ENCODE assay signal across 10 mouse cellular contexts in the genomic region with DNA sequence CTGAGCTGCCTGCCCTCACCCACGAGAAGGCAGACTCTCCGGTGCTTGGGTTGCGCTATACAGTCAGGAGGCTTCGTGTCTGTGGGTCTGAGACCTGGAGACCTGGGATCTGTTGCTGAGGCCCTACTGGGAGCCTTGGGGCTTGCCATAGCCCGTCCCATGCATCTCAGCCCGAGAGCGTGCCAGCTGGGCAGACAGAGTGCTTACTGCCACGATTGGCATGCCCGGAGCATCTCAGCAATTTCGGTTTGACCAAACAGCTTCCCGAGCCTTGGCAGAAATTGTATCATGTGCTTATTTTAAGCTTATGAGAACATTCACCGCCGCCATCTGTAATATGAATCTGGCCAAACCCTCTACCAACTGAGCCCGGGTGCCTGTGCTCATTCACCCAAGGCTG. TPM values are rescaled to one million over a fixed set of nuclear protein-coding genes. Genes with fewer than 3 reads are reported as not detected.
DNase-seq lines count a peak whose midpoint lies in the region; ATAC-seq and TF ChIP-seq lines count a peak whose summit lies in the region.
"Had no signal": no experiment of that assay in that cellular context is flagged by ENCODE, and none has a peak within 500 bp of the region (broad histone marks: within the 10 kb centered on the region; RNA-seq: fewer than 3 reads in every experiment).

No protein-coding gene starts in this region.

- no peak for TF ChIP-seq CTCF in heart, adult 2 months (IDR thresholded peaks at IDR 0.05)

- DNase-seq in heart, adult 2 months = peak; percentile 62 to 81
- DNase-seq in gastrocnemius, adult 8-10 months (ENCODE audit: low spot score in 2 of 2) = peak; percentile 62 to 85
- DNase-seq in limb, embryonic 10.5 days (ENCODE audit: low spot score) = no peak
- DNase-seq in embryo, embryonic 9.5 days (ENCODE audit: extremely low spot score) = no peak
- DNase-seq in urinary bladder, postnatal 25 days (ENCODE audit: low spot score) = no peak

- no peak for TF ChIP-seq EP300 in heart, adult 2 months (IDR thresholded peaks at IDR 0.05; ENCODE audit: insufficient read depth, low read depth, low read length)

- peak overlapping the region; percentile 41 for H3K9ac ChIP-seq in heart, adult 2 months (ENCODE audit: low read depth, low read length)
- H3K9ac ChIP-seq in heart, embryonic 12.5 days = no peak overlapping the region; the same call in 1 of the 2 replicates
- no peak overlapping the region for H3K9ac ChIP-seq in kidney, embryonic 15.5 days
- H3K9ac ChIP-seq: hindbrain, embryonic 15.5 days; lung, embryonic 14.5 days had no signal

- no peaks in the 10 kb centered on the region for H3K36me3 ChIP-seq in heart, adult 2 months (ENCODE audit: control insufficient read depth, insufficient read depth, low read length)
- H3K36me3 ChIP-seq in heart, embryonic 12.5 days = no peaks in the 10 kb centered on the region
- H3K36me3 ChIP-seq in limb, embryonic 10.5 days = no peaks in the 10 kb centered on the region
- no peaks in the 10 kb centered on the region for H3K36me3 ChIP-seq in kidney, embryonic 15.5 days
- H3K36me3 ChIP-seq: hindbrain, embryonic 15.5 days had no signal

- intact Hi-C loops in heart, adult 2 months (cut with DNase I) = no loop called here

- no peak overlapping the region for H3K4me2 ChIP-seq in heart, embryonic 12.5 days
- no peak overlapping the region for H3K4me2 ChIP-seq in kidney, embryonic 15.5 days
- H3K4me2 ChIP-seq: hindbrain, embryonic 15.5 days; lung, embryonic 14.5 days had no signal

- no peak for TF ChIP-seq POLR2A in heart, adult 2 months (IDR thresholded peaks at IDR 0.05; ENCODE audit: insufficient read depth, low read depth, low read length)

- peak overlapping the region; percentile 93 for H3K27ac ChIP-seq in heart, adult 2 months
- no peak overlapping the region for H3K27ac ChIP-seq in heart, embryonic 12.5 days (ENCODE audit: poor library complexity, severe bottlenecking)
- peak overlapping the region; percentile 92 for H3K27ac ChIP-seq in brown adipose tissue, adult 24 weeks (replicated peaks; ENCODE audit: low read depth, low read length)
- H3K27ac ChIP-seq in limb, embryonic 10.5 days = peak overlapping the region; percentile 56; the same call in 1 of the 2 replicates
- no peak overlapping the region for H3K27ac ChIP-seq in kidney, embryonic 15.5 days
- H3K27ac ChIP-seq: hindbrain, embryonic 15.5 days had no signal

- H3K79me2 ChIP-seq in heart, adult 2 months (replicated peaks; ENCODE audit: control insufficient read depth, insufficient read depth, low read length) = no peaks in the 10 kb centered on the region

- ATAC-seq in heart, embryonic 12.5 days (ENCODE audit: insufficient number of reproducible peaks, low FRiP score) = no peak
- ATAC-seq in kidney, embryonic 15.5 days (replicated peaks; ENCODE audit: low FRiP score) = no peak

- no peaks in the 10 kb centered on the region for H3K27me3 ChIP-seq in heart, adult 2 months (ENCODE audit: control insufficient read depth, insufficient read depth, low read length)
- H3K27me3 ChIP-seq in heart, embryonic 12.5 days (replicated peaks) = 0 out of 2 replicates have a peak, but pooled peaks cover 4% of the 10 kb centered on the region
- H3K27me3 ChIP-seq in limb, embryonic 10.5 days (ENCODE audit: low read depth, poor library complexity, severe bottlenecking) = no peaks in the 10 kb centered on the region
- H3K27me3 ChIP-seq in kidney, embryonic 15.5 days = peaks cover 20% of the 10 kb centered on the region
- H3K27me3 ChIP-seq: hindbrain, embryonic 15.5 days had no signal

- H3K9me3 ChIP-seq in heart, embryonic 12.5 days (replicated peaks) = no peaks in the 10 kb centered on the region
- H3K9me3 ChIP-seq in limb, embryonic 10.5 days (replicated peaks) = no peaks in the 10 kb centered on the region
- H3K9me3 ChIP-seq in kidney, embryonic 15.5 days (replicated peaks) = no peaks in the 10 kb centered on the region
- H3K9me3 ChIP-seq: hindbrain, embryonic 15.5 days had no signal

- peaks cover 12% of the 10 kb centered on the region; the same call in 1 of the 2 replicates for H3K4me1 ChIP-seq in heart, adult 2 months (ENCODE audit: control insufficient read depth, insufficient read depth, low read length)
- H3K4me1 ChIP-seq in heart, embryonic 12.5 days (replicated peaks) = peaks cover 39% of the 10 kb centered on the region
- peaks cover 13% of the 10 kb centered on the region for H3K4me1 ChIP-seq in brown adipose tissue, adult 24 weeks (ENCODE audit: control insufficient read depth, insufficient read depth, insufficient read length, low read length)
- peaks cover 57% of the 10 kb centered on the region for H3K4me1 ChIP-seq in limb, embryonic 10.5 days
- peaks cover 44% of the 10 kb centered on the region for H3K4me1 ChIP-seq in kidney, embryonic 15.5 days

- 62% methylated on average over 14 of the region's 14 CpGs for WGBS in heart, adult 2 months
- 91% methylated on average over 14 of the region's 14 CpGs for WGBS in heart, embryonic 12.5 days
- WGBS in limb, embryonic 10.5 days = 92% methylated on average over 14 of the region's 14 CpGs
- 87% methylated on average over 14 of the region's 14 CpGs for WGBS in kidney, embryonic 15.5 days

- no peak overlapping the region for H3K4me3 ChIP-seq in heart, adult 2 months
- H3K4me3 ChIP-seq in heart, embryonic 12.5 days = no peak overlapping the region
- H3K4me3 ChIP-seq in brown adipose tissue, adult 24 weeks (ENCODE audit: insufficient read depth, low read depth, low read length) = no peak overlapping the region
- no peak overlapping the region for H3K4me3 ChIP-seq in limb, embryonic 10.5 days
- no peak overlapping the region for H3K4me3 ChIP-seq in kidney, embryonic 15.5 days (replicated peaks)
- H3K4me3 ChIP-seq: hindbrain, embryonic 15.5 days had no signal

RNA-seq across cellular contexts. Expression of a gene that starts 13.3 kb away (rescaled TPM):
- 1 to 10 TPM; 4.1 to 5.6 TPM for total RNA-seq in heart, adult 2 months (2021)
- 8.2 and 10.1 TPM in 2 replicates for polyA plus RNA-seq in heart, adult 2 months (2012; rRNA removed)
- 0.18 and 0.31 TPM in 2 replicates for polyA plus RNA-seq in heart, embryonic 12.5 days (2016; fragmentation: Nextera tagmentation; extraction: Ambion mirVana)
- polyA plus RNA-seq in brown adipose tissue, adult 24 weeks (2012; ENCODE audit: insufficient read depth, insufficient read length, missing spikeins) = 0.44 TPM in 1 of 2 replicates, not detected in the other
- total RNA-seq in gastrocnemius, adult 8-10 months (2022) = 10 to 100 TPM; 24.6 to 33.6 (median 29.1) TPM
- polyA plus RNA-seq in limb, embryonic 10.5 days (2016; fragmentation: Nextera tagmentation; extraction: Ambion mirVana) = not detected in 2 replicates
- polyA plus RNA-seq in kidney, embryonic 15.5 days (2015; fragmentation: Nextera tagmentation; extraction: Ambion mirVana) = 0.10 and 0.27 TPM in 2 replicates
- polyA plus RNA-seq: lung, embryonic 14.5 days had no signal

RNA-seq across cellular contexts. Expression of a gene that starts 20.5 kb away (rescaled TPM):
- total RNA-seq in heart, adult 2 months (2021) = 100 to 1,000 TPM; 296 to 343 TPM
- 288 and 395 TPM in 2 replicates for polyA plus RNA-seq in heart, adult 2 months (2012; rRNA removed)
- polyA plus RNA-seq in heart, embryonic 12.5 days (2016; fragmentation: Nextera tagmentation; extraction: Ambion mirVana) = 294 and 296 TPM in 2 replicates
- 311 and 350 TPM in 2 replicates for polyA plus RNA-seq in brown adipose tissue, adult 24 weeks (2012; ENCODE audit: insufficient read depth, insufficient read length, missing spikeins)
- 100 to 1,000 TPM; 429 to 490 (median 471) TPM for total RNA-seq in gastrocnemius, adult 8-10 months (2022)
- polyA plus RNA-seq in limb, embryonic 10.5 days (2016; fragmentation: Nextera tagmentation; extraction: Ambion mirVana) = 400 and 433 TPM in 2 replicates
- 297 and 300 TPM in 2 replicates for polyA plus RNA-seq in kidney, embryonic 15.5 days (2015; fragmentation: Nextera tagmentation; extraction: Ambion mirVana)

RNA-seq across cellular contexts. Expression of a gene that starts 50.0 kb away (rescaled TPM):
- total RNA-seq in heart, adult 2 months (2021) = 10 to 100 TPM; 30.0 to 31.4 TPM
- 38.3 and 39.5 TPM in 2 replicates for polyA plus RNA-seq in heart, adult 2 months (2012; rRNA removed)
- polyA plus RNA-seq in heart, embryonic 12.5 days (2016; fragmentation: Nextera tagmentation; extraction: Ambion mirVana) = 13.7 and 16.8 TPM in 2 replicates
- 12.3 and 19.7 TPM in 2 replicates for polyA plus RNA-seq in brown adipose tissue, adult 24 weeks (2012; ENCODE audit: insufficient read depth, insufficient read length, missing spikeins)
- 10 to 100 TPM; 21.1 to 24.8 (median 23.4) TPM for total RNA-seq in gastrocnemius, adult 8-10 months (2022)
- 17.9 and 20.2 TPM in 2 replicates for polyA plus RNA-seq in limb, embryonic 10.5 days (2016; fragmentation: Nextera tagmentation; extraction: Ambion mirVana)
- 13.3 and 16.7 TPM in 2 replicates for polyA plus RNA-seq in kidney, embryonic 15.5 days (2015; fragmentation: Nextera tagmentation; extraction: Ambion mirVana)

Comparison
In these comparisons a context has a peak if more than half of its experiments do, and no peak if none do; other contexts are left out.
1. H3K27ac ChIP-seq: peak in heart, adult 2 months (single experiment), brown adipose tissue, adult 24 weeks (single experiment) and limb, embryonic 10.5 days (single experiment); none in heart, embryonic 12.5 days (single experiment) and kidney, embryonic 15.5 days (single experiment).
2. DNase-seq: peak in heart, adult 2 months (2 of 2) and gastrocnemius, adult 8-10 months (2 of 2); none in limb, embryonic 10.5 days (single experiment), embryo, embryonic 9.5 days (single experiment) and urinary bladder, postnatal 25 days (single experiment).